Mouse (Mus musculus): ENCODE results near the gene Rhog.

Gene Rhog

GRCm38 (mm10) chr7:102211071-102211470 is 44.8 kb downstream of the Rhog start:
- peak; percentile 56 for DNase-seq

DNA sequence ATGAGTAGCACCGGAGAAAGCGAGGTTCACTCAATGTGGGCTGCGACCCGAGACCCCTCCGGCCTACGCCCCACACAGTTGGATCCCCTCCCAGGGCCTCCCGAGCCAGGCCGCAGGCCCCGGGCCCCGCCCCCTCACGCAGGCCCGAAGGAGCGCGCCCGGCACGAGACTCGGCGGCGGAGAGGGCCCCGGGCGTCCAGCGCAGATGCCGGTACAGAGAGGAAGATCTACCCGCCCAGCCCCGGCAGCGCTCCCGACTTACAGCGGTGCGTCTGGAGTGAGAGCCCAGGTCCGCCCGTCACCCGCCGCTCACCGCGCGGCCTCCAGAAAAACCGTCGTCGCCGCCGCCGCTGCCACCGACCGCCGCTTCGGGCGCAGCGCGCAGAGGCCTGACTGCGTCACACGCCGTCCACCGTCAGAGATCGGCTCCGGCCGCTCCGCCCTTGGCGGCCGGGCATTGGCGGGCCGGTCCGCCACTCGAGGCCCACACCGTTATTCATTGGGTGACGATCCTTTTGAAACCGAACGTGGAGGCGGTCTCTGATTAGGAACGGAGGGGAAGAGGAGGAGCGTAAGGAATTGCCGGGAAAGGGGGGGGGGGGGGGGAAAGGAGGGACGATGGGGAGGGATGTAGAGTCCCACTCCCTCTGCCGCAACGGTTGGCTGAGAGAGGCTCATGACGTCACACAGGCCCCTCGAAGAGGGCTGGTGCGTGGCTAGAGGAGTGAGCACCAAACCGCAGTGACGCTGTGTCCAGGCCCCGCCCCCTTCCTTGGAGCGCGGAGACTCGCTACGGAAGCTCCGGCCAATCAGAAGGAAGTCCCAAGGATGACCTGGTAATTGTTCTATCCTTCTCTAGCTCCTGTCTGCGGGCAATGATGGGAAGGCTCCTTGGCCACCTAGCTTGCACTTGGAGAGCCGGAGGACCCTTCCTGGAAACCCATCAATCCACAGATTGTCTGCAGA is 45.8 kb downstream of the Rhog start, which contains the start of the genes Nup98 and Pgap2:
Gene Nup98 (minus strand): TSS at position 421 of the 966 bp plus-strand sequence.
Gene Pgap2 (plus strand): TSS at position 453 of the 966 bp plus-strand sequence.
- peak; percentile 100 for DNase-seq

DNA sequence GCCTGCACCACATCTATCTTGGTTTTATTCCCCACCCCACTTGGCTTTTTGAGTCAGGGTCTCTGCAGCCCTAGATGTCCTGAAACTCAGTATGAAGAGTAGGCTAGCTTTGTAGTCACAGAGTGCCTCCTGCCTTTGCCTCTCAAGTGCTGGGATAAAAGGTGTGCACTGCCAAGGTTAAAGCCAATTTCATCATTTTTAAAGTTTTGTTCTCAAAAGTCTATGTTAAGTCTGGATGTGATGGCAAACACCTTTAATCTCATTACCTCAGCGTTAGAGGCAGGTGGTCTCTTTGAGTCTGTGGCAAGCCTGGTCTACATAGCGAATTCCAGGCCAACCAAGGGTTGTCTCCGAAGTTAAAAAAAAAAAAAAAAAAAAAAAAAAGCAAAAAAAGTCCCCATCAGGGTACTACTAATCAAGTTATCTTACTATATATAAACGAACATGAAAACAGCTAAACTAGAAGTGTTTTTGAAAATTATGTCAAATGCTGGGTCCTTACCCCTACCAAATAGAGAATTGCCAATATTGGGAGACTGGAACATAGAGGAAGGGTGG is 47.0 kb downstream of the Rhog start:
- peak; percentile 74 for DNase-seq

- DNase-seq = peak; percentile 30
Measured at GRCm38 (mm10) chr7:102205646-102206045, 50.2 kb downstream of the Rhog start.

DNA sequence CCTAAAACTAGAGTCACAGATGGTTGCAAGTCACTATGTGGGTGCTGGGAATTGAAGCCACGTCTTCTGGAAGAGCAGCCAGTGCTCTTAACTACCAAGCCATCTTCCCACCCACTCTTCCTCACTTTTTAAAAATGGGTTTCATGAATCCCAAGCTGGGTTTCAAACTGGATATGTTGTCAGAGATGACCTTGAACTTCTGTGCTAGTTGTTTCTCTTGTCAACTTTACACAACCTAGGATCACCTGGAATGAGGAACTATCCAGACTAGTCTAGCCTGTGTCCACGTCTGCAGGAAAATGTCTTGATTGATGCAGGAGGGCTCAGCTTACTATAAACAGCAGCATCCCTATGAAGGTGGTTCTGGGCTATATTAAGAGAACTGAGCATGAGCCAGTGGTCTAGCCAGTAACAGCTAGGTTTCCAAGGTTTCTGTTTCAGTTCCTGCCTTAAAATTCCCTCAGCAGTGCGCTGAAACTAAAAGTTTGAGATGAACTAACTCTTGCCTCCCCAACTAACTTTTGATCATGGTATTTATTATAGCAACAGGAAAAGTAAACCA is 51.5 kb downstream of the Rhog start:
- DNase-seq = peak; percentile 34

DNA sequence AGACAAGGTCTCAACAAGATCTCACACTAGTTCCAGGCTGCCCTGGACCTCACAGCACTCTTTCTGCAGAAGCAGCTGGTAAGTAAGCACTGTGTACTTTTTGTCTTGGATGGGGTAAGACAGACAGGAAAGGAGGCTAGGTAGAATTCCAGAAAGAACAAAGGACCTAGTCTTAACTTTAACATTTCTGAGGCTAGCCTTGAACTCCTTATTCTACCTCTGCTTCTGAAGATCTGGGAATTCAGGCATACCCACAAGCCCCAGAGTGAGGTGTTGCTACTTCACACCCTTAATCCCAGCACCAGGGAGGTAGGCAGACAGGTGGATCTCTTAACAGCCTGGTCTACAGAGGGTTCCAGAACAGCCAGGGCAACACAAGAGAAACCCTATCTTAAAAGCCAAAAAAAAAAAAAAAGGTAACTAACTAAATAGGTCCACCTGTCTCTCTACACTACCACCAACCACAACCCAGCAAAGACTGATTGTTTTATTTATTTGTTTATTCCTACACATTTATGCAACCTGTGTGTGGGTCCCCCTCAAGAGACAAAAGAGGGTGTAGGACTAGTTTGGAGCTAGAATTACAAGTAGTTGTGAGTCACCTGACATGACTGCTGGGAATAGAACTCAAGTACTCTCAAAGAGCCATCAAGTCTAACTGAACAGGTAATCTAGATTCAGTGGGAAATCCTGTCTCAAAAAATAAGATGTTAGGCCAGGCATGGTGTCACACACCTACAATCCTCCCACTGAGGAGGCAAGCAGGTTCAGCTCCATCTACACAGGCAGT is 54.7 kb downstream of the Rhog start:
- peak; percentile 76 for DNase-seq

- no peak for DNase-seq
Measured at GRCm38 (mm10) chr7:102200576-102200975, 55.3 kb downstream of the Rhog start.

GRCm38 (mm10) chr7:102192356-102192755 is 63.5 kb downstream of the Rhog start:
- DNase-seq = no peak

Measured in heart, adult 11 months (tissue).